Mouse (Mus musculus) large intestine, adult 2 months (tissue): ENCODE data around the gene Ston2. TPM values are rescaled to one million over a fixed set of nuclear protein-coding genes. Genes with fewer than 3 reads are reported as not detected.

ENCODE experiments used
- DNase-seq: peaks from one replicate; pipeline ENCODE4 v3.0.0-alpha.2; 2012; ENCODE audit warnings: low read depth, low spot score
- WGBS: fragments of 180-500 bp; shearing (Covaris S2); methylation state at CpG from one replicate; pipeline ENCODE4 v1.1.7; 2018; 5-methylcytosine and 5-hydroxymethylcytosine counted together
- polyA plus RNA-seq: library from polyadenylated mRNA; depleted of rRNA; stranded (reverse); fragments of >200 nt; gene quantifications from 2 replicates; pipeline ENCODE4 v1.2.3, GENCODE M21; 2012

The Ston2 gene
- polyA plus RNA-seq, 1 experiment = 2.3 TPM

- 11% methylated on average over 9 of the region's 9 CpGs for WGBS
- peak; percentile 59 for DNase-seq
Observed at GRCm38 (mm10) chr12:91675937-91676336, 112.2 kb downstream of the Ston2 start.

- DNase-seq = no peak
- WGBS = 80% methylated on average over 6 of the region's 6 CpGs
Observed at GRCm38 (mm10) chr12:91673141-91673540, 115.0 kb downstream of the Ston2 start.

GRCm38 (mm10) chr12:91672528-91672927, 115.7 kb downstream of the Ston2 start:
- WGBS = 91% methylated on average over 7 of the region's 7 CpGs
- no peak for DNase-seq

- peak; percentile 81 for DNase-seq
- 33% methylated on average over 16 of the region's 16 CpGs for WGBS
Observed at GRCm38 (mm10) chr12:91668529-91669245, 119.5 kb downstream of the Ston2 start.

- WGBS = 27% methylated on average over 7 of the region's 7 CpGs
Observed at GRCm38 (mm10) chr12:91667741-91668140, 120.4 kb downstream of the Ston2 start.

GRCm38 (mm10) chr12:91666607-91667006, 121.6 kb downstream of the Ston2 start:
- 42% methylated on average over 3 of the region's 3 CpGs for WGBS
- no peak for DNase-seq

More at GRCm38 (mm10) chr12:91667741-91668140, 120.4 kb downstream of the Ston2 start:
- DNase-seq = no peak

GRCm38 (mm10) chr12:91665431-91665830, 122.8 kb downstream of the Ston2 start:
- 86% methylated on average over 5 of the region's 5 CpGs for WGBS
- no peak for DNase-seq

- WGBS = 24% methylated on average over 6 of the region's 6 CpGs
- DNase-seq = no peak
Observed at GRCm38 (mm10) chr12:91663260-91663659, 124.9 kb downstream of the Ston2 start.

- DNase-seq = no peak
Observed at GRCm38 (mm10) chr12:91662844-91663243, 125.3 kb downstream of the Ston2 start.

GRCm38 (mm10) chr12:91660640-91661417, 127.4 kb downstream of the Ston2 start:
- 49% methylated on average over 12 of the region's 12 CpGs for WGBS

More at GRCm38 (mm10) chr12:91662844-91663243, 125.3 kb downstream of the Ston2 start:
- WGBS = 91% methylated on average over 4 of the region's 4 CpGs

GRCm38 (mm10) chr12:91654399-91655122, 133.6 kb downstream of the Ston2 start:
- 54% methylated on average over 3 of the region's 3 CpGs for WGBS
- no peak for DNase-seq

More at GRCm38 (mm10) chr12:91660640-91661417, 127.4 kb downstream of the Ston2 start:
- no peak for DNase-seq

GRCm38 (mm10) chr12:91648426-91648825, 139.8 kb downstream of the Ston2 start:
- no peak for DNase-seq
- 95% methylated on average over 17 of the region's 17 CpGs for WGBS

- DNase-seq = no peak
- WGBS = 35% methylated on average over 6 of the region's 6 CpGs
Observed at GRCm38 (mm10) chr12:91645361-91646123, 142.6 kb downstream of the Ston2 start.

GRCm38 (mm10) chr12:91643221-91643620, 145.0 kb downstream of the Ston2 start:
- WGBS = 94% methylated on average over 7 of the region's 7 CpGs
- no peak for DNase-seq

GRCm38 (mm10) chr12:91642426-91643093, 145.6 kb downstream of the Ston2 start:
- 80% methylated on average over 12 of the region's 12 CpGs for WGBS

GRCm38 (mm10) chr12:91641631-91642141, 146.5 kb downstream of the Ston2 start:
- WGBS = 60% methylated on average over 13 of the region's 13 CpGs
- DNase-seq = no peak

More at GRCm38 (mm10) chr12:91642426-91643093, 145.6 kb downstream of the Ston2 start:
- no peak for DNase-seq

- DNase-seq = no peak
- 77% methylated on average over 7 of the region's 7 CpGs for WGBS
Observed at GRCm38 (mm10) chr12:91641133-91641532, 147.1 kb downstream of the Ston2 start.

GRCm38 (mm10) chr12:91640712-91641111, 147.5 kb downstream of the Ston2 start:
- no peak for DNase-seq
- WGBS = 51% methylated on average over 7 of the region's 7 CpGs

- no peak for DNase-seq
- WGBS = 39% methylated on average over 3 of the region's 3 CpGs
Observed at GRCm38 (mm10) chr12:91638351-91638750, 149.8 kb downstream of the Ston2 start.
